Mouse (Mus musculus): ENCODE data around the gene Hoxc11. TPM values are rescaled to one million over a fixed set of nuclear protein-coding genes. Genes with fewer than 3 reads are reported as not detected.

Gene Hoxc11
- not detected in 2 replicates for polyA plus RNA-seq (2014; fragmentation: Nextera tagmentation; extraction: Ambion mirVana)

GRCm38 (mm10) chr15:102954192-102955006 lies at the start of gene Hoxc11:
Hoxc11 (plus strand) TSS chr15:102954427.
- WGBS, result under 1% methylated on average over 57 of the region's 57 CpGs
- no peak within 1 kb of the TSS for H3K4me2 ChIP-seq (replicated peaks)
- H3K4me3 ChIP-seq (replicated peaks; ENCODE audit: low read length), result no peak within 1 kb of the TSS
- H3K36me3 ChIP-seq (replicated peaks; ENCODE audit: control insufficient read depth, insufficient read depth), result no peaks in the 10 kb centered on the region
- no peaks in the 10 kb centered on the region for H3K4me1 ChIP-seq (replicated peaks; ENCODE audit: control insufficient read depth, insufficient read depth, low read length)
- H3K9ac ChIP-seq, result no peak within 1 kb of the TSS
- peaks cover 99% of the 10 kb centered on the region for H3K27me3 ChIP-seq (ENCODE audit: control insufficient read depth, insufficient read depth, low read length)
- no peak within 1 kb of the TSS for H3K27ac ChIP-seq
- no peak for ATAC-seq (ENCODE audit: low FRiP score)
- no peak for DNase-seq (ENCODE audit: low spot score)
- H3K9me3 ChIP-seq (ENCODE audit: control insufficient read depth, low read length), result no peaks in the 10 kb centered on the region

- Histone ChIP-seq H3K4me2 (replicated peaks) (no peak overlapping the region), H3K9ac (no peak overlapping the region), H3K27me3 (ENCODE audit: control insufficient read depth, insufficient read depth, low read length) (peaks cover 95% of the 10 kb centered on the region), H3K9me3 (ENCODE audit: control insufficient read depth, low read length) (no peaks in the 10 kb centered on the region), H3K4me3 (replicated peaks; ENCODE audit: low read length) (no peak overlapping the region), H3K36me3 (replicated peaks; ENCODE audit: control insufficient read depth, insufficient read depth) (no peaks in the 10 kb centered on the region), H3K4me1 (replicated peaks; ENCODE audit: control insufficient read depth, insufficient read depth, low read length) (no peaks in the 10 kb centered on the region), H3K27ac (no peak overlapping the region)
- no peak for DNase-seq (ENCODE audit: low spot score)
- 63% methylated on average over 1 of the region's 1 CpGs for WGBS
- no peak for ATAC-seq (ENCODE audit: low FRiP score)
These were observed 49.3 kb upstream of the Hoxc11 start for GRCm38 (mm10) chr15:102904946-102905345.

GRCm38 (mm10) chr15:102909536-102909935 lies 44.7 kb upstream of the Hoxc11 start:
- 1% methylated on average over 4 of the region's 4 CpGs for WGBS
- no peak for ATAC-seq (ENCODE audit: low FRiP score)
- H3K9ac ChIP-seq, result no peak overlapping the region
- H3K4me1 ChIP-seq (replicated peaks; ENCODE audit: control insufficient read depth, insufficient read depth, low read length), result no peaks in the 10 kb centered on the region
- no peak for DNase-seq (ENCODE audit: low spot score)
- no peak overlapping the region for H3K4me3 ChIP-seq (replicated peaks; ENCODE audit: low read length)
- no peak overlapping the region for H3K4me2 ChIP-seq (replicated peaks)
- no peaks in the 10 kb centered on the region for H3K9me3 ChIP-seq (ENCODE audit: control insufficient read depth, low read length)
- no peaks in the 10 kb centered on the region for H3K36me3 ChIP-seq (replicated peaks; ENCODE audit: control insufficient read depth, insufficient read depth)
- no peak overlapping the region for H3K27ac ChIP-seq
- peaks cover 99% of the 10 kb centered on the region for H3K27me3 ChIP-seq (ENCODE audit: control insufficient read depth, insufficient read depth, low read length)

- ATAC-seq (ENCODE audit: low FRiP score), result no peak
- Histone ChIP-seq H3K9ac (no peak overlapping the region), H3K27me3 (ENCODE audit: control insufficient read depth, insufficient read depth, low read length) (peaks cover 99% of the 10 kb centered on the region), H3K4me2 (replicated peaks) (no peak overlapping the region), H3K9me3 (ENCODE audit: control insufficient read depth, low read length) (no peaks in the 10 kb centered on the region), H3K4me1 (replicated peaks; ENCODE audit: control insufficient read depth, insufficient read depth, low read length) (no peaks in the 10 kb centered on the region), H3K4me3 (replicated peaks; ENCODE audit: low read length) (no peak overlapping the region), H3K27ac (no peak overlapping the region), H3K36me3 (replicated peaks; ENCODE audit: control insufficient read depth, insufficient read depth) (no peaks in the 10 kb centered on the region)
- 2% methylated on average over 18 of the region's 18 CpGs for WGBS
- DNase-seq (ENCODE audit: low spot score), result no peak
These were observed 44.2 kb upstream of the Hoxc11 start for GRCm38 (mm10) chr15:102910038-102910437.

GRCm38 (mm10) chr15:102910496-102911095 lies 43.6 kb upstream of the Hoxc11 start:
- no peak for DNase-seq (ENCODE audit: low spot score)
- H3K9me3 ChIP-seq (ENCODE audit: control insufficient read depth, low read length), result no peaks in the 10 kb centered on the region
- H3K27me3 ChIP-seq (ENCODE audit: control insufficient read depth, insufficient read depth, low read length), result peaks cover 99% of the 10 kb centered on the region
- under 1% methylated on average over 22 of the region's 22 CpGs for WGBS
- H3K9ac ChIP-seq, result no peak overlapping the region
- no peak overlapping the region for H3K4me2 ChIP-seq (replicated peaks)
- H3K27ac ChIP-seq, result no peak overlapping the region
- H3K4me3 ChIP-seq (replicated peaks; ENCODE audit: low read length), result no peak overlapping the region
- H3K36me3 ChIP-seq (replicated peaks; ENCODE audit: control insufficient read depth, insufficient read depth), result no peaks in the 10 kb centered on the region
- no peak for ATAC-seq (ENCODE audit: low FRiP score)
- H3K4me1 ChIP-seq (replicated peaks; ENCODE audit: control insufficient read depth, insufficient read depth, low read length), result no peaks in the 10 kb centered on the region

- no peaks in the 10 kb centered on the region for H3K36me3 ChIP-seq (replicated peaks; ENCODE audit: control insufficient read depth, insufficient read depth)
- H3K9ac ChIP-seq, result no peak overlapping the region
- ATAC-seq (ENCODE audit: low FRiP score) (no peak), DNase-seq (ENCODE audit: low spot score) (no peak)
- no peaks in the 10 kb centered on the region for H3K4me1 ChIP-seq (replicated peaks; ENCODE audit: control insufficient read depth, insufficient read depth, low read length)
- peaks cover 99% of the 10 kb centered on the region for H3K27me3 ChIP-seq (ENCODE audit: control insufficient read depth, insufficient read depth, low read length)
- no peak overlapping the region for H3K4me3 ChIP-seq (replicated peaks; ENCODE audit: low read length)
- WGBS, result under 1% methylated on average over 19 of the region's 19 CpGs
- H3K27ac ChIP-seq, result no peak overlapping the region
- H3K4me2 ChIP-seq (replicated peaks), result no peak overlapping the region
- H3K9me3 ChIP-seq (ENCODE audit: control insufficient read depth, low read length), result no peaks in the 10 kb centered on the region
These were observed 41.1 kb upstream of the Hoxc11 start for GRCm38 (mm10) chr15:102913038-102913585.

- Histone ChIP-seq H3K9ac (no peak overlapping the region), H3K4me2 (replicated peaks) (no peak overlapping the region), H3K4me3 (replicated peaks; ENCODE audit: low read length) (no peak overlapping the region), H3K36me3 (replicated peaks; ENCODE audit: control insufficient read depth, insufficient read depth) (no peaks in the 10 kb centered on the region), H3K27me3 (ENCODE audit: control insufficient read depth, insufficient read depth, low read length) (peaks cover 99% of the 10 kb centered on the region), H3K9me3 (ENCODE audit: control insufficient read depth, low read length) (no peaks in the 10 kb centered on the region), H3K27ac (no peak overlapping the region), H3K4me1 (replicated peaks; ENCODE audit: control insufficient read depth, insufficient read depth, low read length) (no peaks in the 10 kb centered on the region)
- ATAC-seq (ENCODE audit: low FRiP score), result no peak
- under 1% methylated on average over 20 of the region's 20 CpGs for WGBS
- DNase-seq (ENCODE audit: low spot score), result no peak
These were observed 36.2 kb upstream of the Hoxc11 start for GRCm38 (mm10) chr15:102917972-102918572.

GRCm38 (mm10) chr15:102918611-102919265 lies 35.5 kb upstream of the Hoxc11 start:
- Histone ChIP-seq H3K4me3 (replicated peaks; ENCODE audit: low read length) (no peak overlapping the region), H3K36me3 (replicated peaks; ENCODE audit: control insufficient read depth, insufficient read depth) (no peaks in the 10 kb centered on the region), H3K9ac (no peak overlapping the region), H3K4me1 (replicated peaks; ENCODE audit: control insufficient read depth, insufficient read depth, low read length) (no peaks in the 10 kb centered on the region), H3K27me3 (ENCODE audit: control insufficient read depth, insufficient read depth, low read length) (peaks cover 99% of the 10 kb centered on the region), H3K4me2 (replicated peaks) (no peak overlapping the region), H3K9me3 (ENCODE audit: control insufficient read depth, low read length) (no peaks in the 10 kb centered on the region), H3K27ac (no peak overlapping the region)
- ATAC-seq (ENCODE audit: low FRiP score) (no peak), DNase-seq (ENCODE audit: low spot score) (no peak)
- WGBS, result 3% methylated on average over 7 of the region's 7 CpGs

All from hindbrain, embryonic 14.5 days (tissue).